Mouse (Mus musculus) C2C12 (cell line): ENCODE results near the gene Uchl1.

Source experiments
- CTCF ChIP-seq: IDR thresholded peaks from one replicate; pipeline ENCODE4 v1.5.1; 2011; ENCODE audit not compliant: control insufficient read depth, insufficient read depth, insufficient read length
- MAX ChIP-seq: IDR thresholded peaks from one replicate; pipeline ENCODE4 v1.6.1; 2011; ENCODE audit warnings: mild to moderate bottlenecking, control low read depth
- MYOD1 ChIP-seq: IDR thresholded peaks from one replicate; pipeline ENCODE4 v1.6.1; 2011; ENCODE audit warnings: low read depth; ENCODE audit not compliant: control insufficient read depth, insufficient read length
- USF1 ChIP-seq: IDR thresholded peaks from one replicate; pipeline ENCODE4 v1.6.1; 2011; ENCODE audit warnings: low read depth, mild to moderate bottlenecking, control low read depth, moderate library complexity

DNA sequence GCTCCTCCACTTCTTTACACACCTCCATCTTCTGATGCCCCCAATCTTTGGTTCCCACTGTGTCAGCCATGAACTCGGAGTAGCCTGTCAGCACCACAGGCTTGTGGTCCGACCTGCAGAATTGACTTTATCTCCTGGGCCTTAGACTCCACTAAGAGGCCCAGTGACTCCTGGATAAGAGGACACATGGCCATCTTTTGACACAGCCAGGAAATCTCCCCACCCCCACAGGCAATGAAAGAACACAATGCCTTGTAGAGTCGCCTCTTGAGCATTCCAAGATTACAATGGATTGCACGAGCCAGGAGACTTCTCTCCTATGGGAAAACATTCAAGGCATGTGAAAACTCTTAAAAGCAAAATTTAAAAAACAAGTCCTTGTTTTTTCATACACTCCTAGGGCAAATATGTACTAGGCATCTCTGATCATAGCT is 39.6 kb downstream of the Uchl1 start:
- TF ChIP-seq CTCF (no peak), MYOD1 (no peak), USF1 (no peak), MAX (no peak)
